Mouse (Mus musculus): ENCODE measurements around the gene Rangap1. TPM values are rescaled to one million over a fixed set of nuclear protein-coding genes. Genes with fewer than 3 reads are reported as not detected.

Rangap1 gene
- polyA plus RNA-seq, 1 experiment from 2014 or later = 143 TPM

- no peaks in the 10 kb centered on the region for H3K36me3 ChIP-seq (ENCODE audit: control insufficient read depth, insufficient read depth)
- H3K9ac ChIP-seq (replicated peaks; ENCODE audit: low read depth, low read length) = peak overlapping the region; percentile 82
- no peak overlapping the region for H3K27ac ChIP-seq (ENCODE audit: low read length)
- no peaks in the 10 kb centered on the region for H3K9me3 ChIP-seq (ENCODE audit: control insufficient read depth, low read length)
- H3K4me1 ChIP-seq (replicated peaks; ENCODE audit: control insufficient read depth, insufficient read depth, low read length) = peaks cover 11% of the 10 kb centered on the region
- WGBS = under 1% methylated on average over 83 of the region's 107 CpGs
- peak; percentile 79 for ATAC-seq
- peaks cover 12% of the 10 kb centered on the region for H3K27me3 ChIP-seq (replicated peaks; ENCODE audit: control insufficient read depth, insufficient read depth, low read length)
- H3K4me2 ChIP-seq (ENCODE audit: low read length) = peak overlapping the region; percentile 91
- H3K4me3 ChIP-seq (replicated peaks; ENCODE audit: low read length) = peak overlapping the region; percentile 63
These were observed 51.1 kb downstream of the Rangap1 start for GRCm38 (mm10) chr15:81693967-81694881.

DNA sequence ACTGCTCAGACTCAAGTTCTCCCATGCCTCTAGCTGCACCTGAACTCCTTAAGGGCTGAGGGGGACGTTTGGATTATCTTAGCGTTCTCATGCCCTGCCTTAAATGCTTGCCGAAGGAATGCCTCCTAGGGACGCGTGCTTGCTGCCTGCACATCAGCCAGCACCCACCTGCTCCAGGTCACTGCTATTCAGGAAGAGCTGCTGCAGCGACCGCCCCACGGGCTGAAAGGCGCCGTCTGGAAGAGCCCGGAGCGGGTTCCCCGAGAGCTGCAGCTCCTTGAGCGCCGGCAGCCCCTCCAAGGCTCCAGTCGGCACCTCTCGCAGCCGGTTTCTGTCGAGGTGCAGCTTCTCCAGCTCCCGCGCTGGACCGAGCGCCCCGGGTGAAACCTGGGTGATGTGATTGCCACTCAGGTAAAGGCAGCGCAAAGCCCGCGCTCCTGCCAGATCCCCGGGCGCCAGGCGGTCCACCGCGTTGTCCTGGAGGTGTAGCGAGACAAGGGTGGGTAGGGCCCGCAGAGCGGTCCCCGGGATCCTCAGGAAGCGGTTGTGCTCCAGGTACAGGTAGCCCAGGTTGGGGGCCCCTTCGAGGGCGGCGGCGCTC, 51.9 kb downstream of the Rangap1 start:
- WGBS = 3% methylated on average over 39 of the region's 41 CpGs
- H3K4me2 ChIP-seq (ENCODE audit: low read length) = peak overlapping the region; percentile 91
- peak overlapping the region; percentile 82 for H3K9ac ChIP-seq (replicated peaks; ENCODE audit: low read depth, low read length)
- H3K4me1 ChIP-seq (replicated peaks; ENCODE audit: control insufficient read depth, insufficient read depth, low read length) = peaks cover 11% of the 10 kb centered on the region
- H3K27me3 ChIP-seq (replicated peaks; ENCODE audit: control insufficient read depth, insufficient read depth, low read length) = peaks cover 12% of the 10 kb centered on the region
- peak; percentile 23; the same call in 1 of the 2 replicates for ATAC-seq
- no peak overlapping the region for H3K27ac ChIP-seq (ENCODE audit: low read length)
- no peaks in the 10 kb centered on the region for H3K36me3 ChIP-seq (ENCODE audit: control insufficient read depth, insufficient read depth)
- H3K9me3 ChIP-seq (ENCODE audit: control insufficient read depth, low read length) = no peaks in the 10 kb centered on the region
- peak overlapping the region; percentile 63 for H3K4me3 ChIP-seq (replicated peaks; ENCODE audit: low read length)

GRCm38 (mm10) chr15:81680301-81680805, 65.0 kb downstream of the Rangap1 start:
- ATAC-seq = no peak
- no peaks in the 10 kb centered on the region for H3K27me3 ChIP-seq (replicated peaks; ENCODE audit: control insufficient read depth, insufficient read depth, low read length)
- H3K9me3 ChIP-seq (ENCODE audit: control insufficient read depth, low read length) = no peaks in the 10 kb centered on the region
- 95% methylated on average over 4 of the region's 4 CpGs for WGBS
- H3K36me3 ChIP-seq (ENCODE audit: control insufficient read depth, insufficient read depth) = peaks cover 15% of the 10 kb centered on the region
- no peak overlapping the region for H3K4me2 ChIP-seq (ENCODE audit: low read length)
- H3K9ac ChIP-seq (replicated peaks; ENCODE audit: low read depth, low read length) = no peak overlapping the region
- no peaks in the 10 kb centered on the region for H3K4me1 ChIP-seq (replicated peaks; ENCODE audit: control insufficient read depth, insufficient read depth, low read length)
- no peak overlapping the region for H3K27ac ChIP-seq (ENCODE audit: low read length)
- no peak overlapping the region for H3K4me3 ChIP-seq (replicated peaks; ENCODE audit: low read length)

DNA sequence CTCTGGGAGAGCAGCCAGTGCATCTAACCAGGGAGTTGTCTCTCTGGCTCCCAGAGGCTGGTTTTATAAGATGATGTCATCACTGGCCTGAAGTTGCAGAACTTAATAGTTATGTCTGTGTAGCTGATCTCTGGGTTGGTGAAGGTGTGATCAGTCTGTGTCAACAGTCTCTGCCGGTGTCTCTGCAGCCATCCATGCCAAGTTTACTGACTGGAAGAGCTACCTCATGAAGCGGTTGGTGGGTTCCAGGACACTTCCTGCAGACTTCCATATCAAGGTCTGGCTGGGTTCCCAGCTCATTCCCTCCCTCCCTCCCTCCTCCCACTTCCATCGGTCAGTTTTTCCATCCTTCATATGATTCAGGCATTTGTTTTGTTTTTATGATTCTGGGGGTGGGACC, 68.7 kb downstream of the Rangap1 start:
- no peak for ATAC-seq
- H3K9ac ChIP-seq (replicated peaks; ENCODE audit: low read depth, low read length) = no peak overlapping the region
- H3K36me3 ChIP-seq (ENCODE audit: control insufficient read depth, insufficient read depth) = peaks cover 9% of the 10 kb centered on the region; the same call in 1 of the 2 replicates
- H3K4me2 ChIP-seq (ENCODE audit: low read length) = no peak overlapping the region
- H3K4me1 ChIP-seq (replicated peaks; ENCODE audit: control insufficient read depth, insufficient read depth, low read length) = no peaks in the 10 kb centered on the region
- H3K4me3 ChIP-seq (replicated peaks; ENCODE audit: low read length) = no peak overlapping the region
- WGBS = 87% methylated on average over 3 of the region's 3 CpGs
- no peaks in the 10 kb centered on the region for H3K27me3 ChIP-seq (replicated peaks; ENCODE audit: control insufficient read depth, insufficient read depth, low read length)
- no peak overlapping the region for H3K27ac ChIP-seq (ENCODE audit: low read length)
- no peaks in the 10 kb centered on the region for H3K9me3 ChIP-seq (ENCODE audit: control insufficient read depth, low read length)

GRCm38 (mm10) chr15:81670231-81670640, 75.1 kb downstream of the Rangap1 start:
- no peak overlapping the region for H3K4me2 ChIP-seq (ENCODE audit: low read length)
- H3K27ac ChIP-seq (ENCODE audit: low read length) = no peak overlapping the region
- no peak overlapping the region for H3K9ac ChIP-seq (replicated peaks; ENCODE audit: low read depth, low read length)
- ATAC-seq = no peak
- peaks cover under 1% of the 10 kb centered on the region; the same call in 1 of the 2 replicates for H3K4me1 ChIP-seq (replicated peaks; ENCODE audit: control insufficient read depth, insufficient read depth, low read length)
- H3K27me3 ChIP-seq (replicated peaks; ENCODE audit: control insufficient read depth, insufficient read depth, low read length) = no peaks in the 10 kb centered on the region
- H3K9me3 ChIP-seq (ENCODE audit: control insufficient read depth, low read length) = no peaks in the 10 kb centered on the region
- peaks cover 19% of the 10 kb centered on the region for H3K36me3 ChIP-seq (ENCODE audit: control insufficient read depth, insufficient read depth)
- no peak overlapping the region for H3K4me3 ChIP-seq (replicated peaks; ENCODE audit: low read length)
- WGBS = 81% methylated on average over 4 of the region's 4 CpGs

- no peaks in the 10 kb centered on the region for H3K9me3 ChIP-seq (ENCODE audit: control insufficient read depth, low read length)
- H3K4me2 ChIP-seq (ENCODE audit: low read length) = no peak overlapping the region
- no peak overlapping the region for H3K4me3 ChIP-seq (replicated peaks; ENCODE audit: low read length)
- peaks cover 15% of the 10 kb centered on the region for H3K36me3 ChIP-seq (ENCODE audit: control insufficient read depth, insufficient read depth)
- no peak overlapping the region for H3K27ac ChIP-seq (ENCODE audit: low read length)
- H3K4me1 ChIP-seq (replicated peaks; ENCODE audit: control insufficient read depth, insufficient read depth, low read length) = peaks cover 9% of the 10 kb centered on the region
- H3K27me3 ChIP-seq (replicated peaks; ENCODE audit: control insufficient read depth, insufficient read depth, low read length) = no peaks in the 10 kb centered on the region
- no peak overlapping the region for H3K9ac ChIP-seq (replicated peaks; ENCODE audit: low read depth, low read length)
- WGBS = 92% methylated on average over 10 of the region's 10 CpGs
- ATAC-seq = no peak
These were observed 78.4 kb downstream of the Rangap1 start for GRCm38 (mm10) chr15:81666957-81667356.

GRCm38 (mm10) chr15:81663697-81664561, 81.4 kb downstream of the Rangap1 start, which contains the start of gene L3mbtl2:
L3mbtl2 (plus strand) TSS chr15:81663889.
- WGBS = under 1% methylated on average over 55 of the region's 55 CpGs
- H3K9me3 ChIP-seq (ENCODE audit: control insufficient read depth, low read length) = no peaks in the 10 kb centered on the region
- H3K4me1 ChIP-seq (replicated peaks; ENCODE audit: control insufficient read depth, insufficient read depth, low read length) = peaks cover 9% of the 10 kb centered on the region
- H3K36me3 ChIP-seq (ENCODE audit: control insufficient read depth, insufficient read depth) = peaks cover 9% of the 10 kb centered on the region
- H3K27me3 ChIP-seq (replicated peaks; ENCODE audit: control insufficient read depth, insufficient read depth, low read length) = no peaks in the 10 kb centered on the region
- peak within 1 kb of the TSS; percentile 92 for H3K4me3 ChIP-seq (replicated peaks; ENCODE audit: low read length)
- H3K4me2 ChIP-seq (ENCODE audit: low read length) = peak within 1 kb of the TSS; percentile 95
- H3K9ac ChIP-seq (replicated peaks; ENCODE audit: low read depth, low read length) = peak within 1 kb of the TSS; percentile 79
- peak within 1 kb of the TSS; percentile 71 for H3K27ac ChIP-seq (ENCODE audit: low read length)
- peak; percentile 100 for ATAC-seq

DNA sequence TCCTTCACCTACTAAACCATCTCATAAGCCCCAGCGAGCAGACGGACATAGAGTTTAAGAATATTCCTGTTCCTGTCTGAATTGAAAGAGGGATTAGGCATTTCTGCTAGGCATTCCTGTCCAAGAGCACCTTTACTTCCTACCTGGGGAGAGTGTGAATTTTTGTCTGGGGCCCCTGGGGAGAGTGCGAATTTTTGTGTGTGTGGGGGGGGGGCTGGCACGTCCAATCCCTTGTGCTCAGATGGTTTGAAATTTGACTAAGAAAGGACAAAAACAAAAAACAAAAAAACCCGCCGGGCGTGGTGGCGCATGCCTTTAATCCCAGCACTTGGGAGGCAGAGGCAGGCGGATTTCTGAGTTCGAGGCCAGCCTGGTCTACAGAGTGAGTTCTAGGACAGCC, 82.0 kb downstream of the Rangap1 start:
- ATAC-seq = peak; percentile 7; the same call in 1 of the 2 replicates
- Histone ChIP-seq H3K27ac (ENCODE audit: low read length) (no peak overlapping the region), H3K36me3 (ENCODE audit: control insufficient read depth, insufficient read depth) (peaks cover 7% of the 10 kb centered on the region; the same call in 1 of the 2 replicates), H3K27me3 (replicated peaks; ENCODE audit: control insufficient read depth, insufficient read depth, low read length) (no peaks in the 10 kb centered on the region), H3K4me1 (replicated peaks; ENCODE audit: control insufficient read depth, insufficient read depth, low read length) (peaks cover 9% of the 10 kb centered on the region), H3K4me2 (ENCODE audit: low read length) (peak overlapping the region; percentile 43), H3K9ac (replicated peaks; ENCODE audit: low read depth, low read length) (no peak overlapping the region), H3K4me3 (replicated peaks; ENCODE audit: low read length) (peak overlapping the region; percentile 92), H3K9me3 (ENCODE audit: control insufficient read depth, low read length) (no peaks in the 10 kb centered on the region)
- WGBS = 67% methylated on average over 10 of the region's 10 CpGs

Measured in forebrain, embryonic 16.5 days (tissue).